Mouse (Mus musculus) embryonic facial prominence, embryonic 11.5 days (tissue): ENCODE results near the gene Fhad1. TPM values are rescaled to one million over a fixed set of nuclear protein-coding genes. Genes with fewer than 3 reads are reported as not detected.
A peak's percentile ranks its signal among the peaks of the same experiment; 100 is the strongest.

ENCODE experiments used
- ATAC-seq: fragments of 200-750 bp; cut with Nextera tagmentation; replicated peaks from 2 replicates; pipeline ENCODE4 v1.8.0; 2017; ENCODE audit warnings: low read depth; ENCODE audit not compliant: insufficient number of reproducible peaks, low FRiP score, low TSS enrichment
- DNase-seq: peaks from one replicate; pipeline ENCODE4 v3.0.0-alpha.2; 2015; ENCODE audit warnings: low spot score
- H3K27ac ChIP-seq: fragments of 300-500 bp; sonication (generic); replicated peaks from 2 replicates; pipeline ENCODE4 v1.5.1; 2014; ENCODE audit warnings: mild to moderate bottlenecking, low read depth, low read length, control low read depth
- H3K27me3 ChIP-seq: fragments of 300-500 bp; sonication (generic); 2 replicates; pipeline ENCODE4 v1.6.1; 2014; ENCODE audit warnings: mild to moderate bottlenecking, low read length, moderate library complexity, mixed read lengths; ENCODE audit not compliant: control insufficient read depth, insufficient read depth
- H3K36me3 ChIP-seq: fragments of 300-500 bp; sonication (generic); replicated peaks from 2 replicates; pipeline ENCODE4 v1.6.1; 2014; ENCODE audit warnings: low read depth, mild to moderate bottlenecking, low read length, moderate library complexity, mixed read lengths; ENCODE audit not compliant: control insufficient read depth, insufficient read depth
- H3K4me1 ChIP-seq: fragments of 300-500 bp; sonication (generic); 2 replicates; pipeline ENCODE4 v1.6.1; 2014; ENCODE audit warnings: low read length, mixed read lengths; ENCODE audit not compliant: control insufficient read depth, insufficient read depth
- H3K4me2 ChIP-seq: fragments of 300-500 bp; sonication (generic); 2 replicates; pipeline ENCODE4 v1.6.1; 2014; ENCODE audit warnings: low read depth, mild to moderate bottlenecking, control low read depth, low read length, moderate library complexity
- H3K4me3 ChIP-seq: fragments of 300-500 bp; sonication (generic); 2 replicates; pipeline ENCODE4 v1.5.1; 2014; ENCODE audit warnings: low read depth, low read length, control low read depth
- H3K9ac ChIP-seq: fragments of 300-500 bp; sonication (generic); replicated peaks from 2 replicates; pipeline ENCODE4 v1.6.1; 2014; ENCODE audit warnings: mild to moderate bottlenecking, control low read depth, low read length
- H3K9me3 ChIP-seq: fragments of 300-500 bp; sonication (generic); replicated peaks from 2 replicates; pipeline ENCODE4 v1.6.1; 2016; ENCODE audit warnings: mild to moderate bottlenecking, low read length, inconsistent platforms, mixed read lengths; ENCODE audit not compliant: control insufficient read depth
- WGBS: fragments of 180-500 bp; shearing (Covaris S2); extraction: QIAGEN DNeasy Blood & Tissue Kit; methylation state at CpG from one replicate; pipeline ENCODE4 v1.1.7; 2014; 5-methylcytosine and 5-hydroxymethylcytosine counted together
- polyA plus RNA-seq: library from polyadenylated mRNA; unstranded; fragments of >200 nt; fragmentation: Nextera tagmentation; extraction: Ambion mirVana; gene quantifications from 2 replicates; pipeline ENCODE4 v1.2.1, GENCODE M21; 2014

The Fhad1 gene
- polyA plus RNA-seq, 1 experiment from 2014 or later = 0.94 TPM

DNA sequence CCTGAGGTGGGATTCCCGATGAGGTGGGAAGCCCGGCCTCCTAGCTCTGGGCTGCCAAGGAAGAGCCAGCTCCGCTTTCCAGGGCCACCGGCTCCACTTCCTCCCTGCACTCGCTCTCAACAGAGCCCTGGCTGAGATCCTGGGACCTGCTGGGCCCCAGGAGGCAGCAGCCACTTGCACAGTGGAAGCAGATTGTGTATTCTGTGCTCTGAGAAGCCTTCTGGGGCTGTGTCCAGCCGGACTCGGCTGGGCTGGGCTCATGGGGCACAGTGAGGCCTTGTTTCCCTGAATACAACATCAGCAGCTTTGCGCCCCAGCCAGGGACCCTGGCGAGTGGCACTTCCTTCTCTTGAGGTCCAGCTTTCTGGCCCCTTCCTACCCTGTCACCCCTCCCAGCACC lies 143.0 kb downstream of the Fhad1 start:
- H3K36me3 ChIP-seq = no peaks in the 10 kb centered on the region
- no peak for DNase-seq
- WGBS = 54% methylated on average over 9 of the region's 9 CpGs
- H3K4me1 ChIP-seq = peaks cover 6% of the 10 kb centered on the region
- no peaks in the 10 kb centered on the region; the same call in 1 of the 2 replicates for H3K27me3 ChIP-seq
- no peak overlapping the region; the same call in 1 of the 2 replicates for H3K9ac ChIP-seq
- ATAC-seq = no peak
- H3K27ac ChIP-seq = no peak overlapping the region
- H3K4me2 ChIP-seq = no peak overlapping the region
- no peaks in the 10 kb centered on the region for H3K9me3 ChIP-seq
- no peak overlapping the region for H3K4me3 ChIP-seq

DNA sequence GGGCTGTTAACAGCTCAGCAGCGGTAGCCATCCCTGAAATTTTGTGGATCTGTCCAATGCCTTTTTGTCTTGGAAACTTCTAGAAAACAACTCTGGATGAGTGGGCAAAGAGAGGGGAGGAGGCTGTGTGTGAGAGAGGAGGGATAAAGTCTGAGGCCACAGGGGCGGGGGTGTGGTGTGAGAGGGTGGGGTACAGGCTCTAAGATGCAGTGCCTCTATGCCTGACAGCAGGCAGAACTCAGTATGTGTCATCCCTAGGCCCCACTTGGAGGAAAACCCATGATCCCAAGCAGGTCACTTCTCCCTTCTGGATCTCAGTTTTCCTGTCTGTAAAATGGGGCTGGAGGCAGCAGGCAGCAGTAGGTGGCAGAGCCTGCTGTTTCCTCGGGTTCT lies 143.6 kb downstream of the Fhad1 start:
- Histone ChIP-seq H3K9me3 (no peaks in the 10 kb centered on the region), H3K4me1 (peaks cover 6% of the 10 kb centered on the region), H3K27ac (no peak overlapping the region), H3K4me2 (no peak overlapping the region), H3K36me3 (no peaks in the 10 kb centered on the region), H3K27me3 (no peaks in the 10 kb centered on the region; the same call in 1 of the 2 replicates), H3K4me3 (no peak overlapping the region), H3K9ac (no peak overlapping the region)
- 92% methylated on average over 3 of the region's 3 CpGs for WGBS
- ATAC-seq = no peak
- no peak for DNase-seq

DNA sequence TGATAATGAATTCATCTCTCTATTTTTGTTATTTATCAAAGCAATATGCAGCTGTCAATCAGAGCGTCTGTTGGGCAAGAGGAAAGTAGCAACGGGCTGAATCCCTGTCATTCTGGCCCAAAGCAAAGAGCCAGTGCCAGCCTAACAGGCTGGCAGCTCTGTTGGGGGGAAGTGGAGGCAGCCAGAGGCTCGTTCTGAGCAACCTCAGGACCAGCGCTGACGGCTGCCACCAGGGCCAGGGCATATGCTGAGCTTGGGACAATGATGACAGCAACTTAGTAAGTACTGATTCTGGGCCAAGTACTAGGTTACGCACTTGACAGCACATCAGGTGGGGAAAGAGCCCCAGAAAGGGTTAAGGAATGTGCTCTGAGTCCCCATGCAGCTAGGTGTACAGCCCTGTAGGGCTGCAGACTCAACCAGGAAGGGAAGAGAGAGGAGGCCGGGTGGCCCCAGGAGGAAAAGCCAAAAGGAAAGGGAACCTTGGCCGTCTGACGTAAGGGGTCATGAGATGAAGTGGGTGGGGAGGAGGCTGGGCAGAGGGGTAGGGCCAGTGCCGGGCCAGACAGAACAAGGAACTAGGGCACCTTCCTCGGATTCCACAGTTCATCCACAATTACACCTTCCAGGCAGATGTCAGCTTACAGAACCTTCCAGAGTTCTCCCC lies 144.1 kb downstream of the Fhad1 start:
- H3K4me3 ChIP-seq = no peak overlapping the region
- no peak overlapping the region for H3K9ac ChIP-seq
- no peaks in the 10 kb centered on the region for H3K9me3 ChIP-seq
- 76% methylated on average over 11 of the region's 11 CpGs for WGBS
- no peak overlapping the region for H3K4me2 ChIP-seq
- no peak for ATAC-seq
- peaks cover 6% of the 10 kb centered on the region for H3K4me1 ChIP-seq
- H3K27me3 ChIP-seq = no peaks in the 10 kb centered on the region; the same call in 1 of the 2 replicates
- no peak for DNase-seq
- no peak overlapping the region for H3K27ac ChIP-seq
- H3K36me3 ChIP-seq = no peaks in the 10 kb centered on the region

DNA sequence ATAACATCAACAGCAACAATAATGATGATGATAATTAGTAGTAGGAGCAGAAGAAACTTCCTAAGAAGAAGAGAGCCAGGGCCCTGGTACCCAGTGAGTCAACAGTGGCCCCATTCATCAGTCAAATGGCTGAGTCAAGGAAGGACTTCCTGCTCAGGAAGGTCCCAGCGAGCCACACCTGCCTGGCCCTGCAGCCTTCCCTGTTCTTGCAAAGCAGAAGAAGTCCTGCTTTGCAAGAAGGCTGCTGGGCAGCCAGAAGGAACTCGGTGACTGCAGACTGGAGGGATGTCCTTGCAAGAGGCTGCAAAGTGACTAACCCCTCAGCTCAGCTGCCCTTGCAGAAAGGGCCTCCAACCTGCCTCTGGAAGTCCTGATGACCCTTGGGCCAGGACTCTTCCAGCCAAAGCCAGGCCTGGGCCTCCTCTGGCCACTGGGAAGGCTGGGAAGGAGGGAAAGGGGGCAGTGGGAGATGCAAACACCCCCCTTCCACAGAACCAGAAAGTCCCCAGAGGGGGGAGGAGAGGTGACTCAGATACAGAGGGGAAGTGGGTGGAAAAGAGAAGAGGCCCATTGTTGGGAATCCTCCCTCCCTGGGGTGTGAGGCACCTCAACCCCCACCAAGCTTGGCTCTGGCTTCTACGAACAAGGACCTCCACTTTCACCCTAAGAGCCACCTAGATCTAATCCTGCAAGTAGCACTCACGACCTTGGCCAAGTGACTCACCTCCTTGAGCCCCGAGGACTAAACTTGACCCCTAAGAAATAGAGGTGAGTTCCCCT lies 145.3 kb downstream of the Fhad1 start:
- no peak for ATAC-seq
- no peak for DNase-seq
- Histone ChIP-seq H3K4me3 (no peak overlapping the region), H3K9me3 (no peaks in the 10 kb centered on the region), H3K4me2 (no peak overlapping the region), H3K27ac (no peak overlapping the region), H3K27me3 (no peaks in the 10 kb centered on the region; the same call in 1 of the 2 replicates), H3K36me3 (no peaks in the 10 kb centered on the region; the same call in 1 of the 2 replicates), H3K4me1 (peaks cover 6% of the 10 kb centered on the region), H3K9ac (no peak overlapping the region)
- WGBS = 72% methylated on average over 5 of the region's 5 CpGs

DNA sequence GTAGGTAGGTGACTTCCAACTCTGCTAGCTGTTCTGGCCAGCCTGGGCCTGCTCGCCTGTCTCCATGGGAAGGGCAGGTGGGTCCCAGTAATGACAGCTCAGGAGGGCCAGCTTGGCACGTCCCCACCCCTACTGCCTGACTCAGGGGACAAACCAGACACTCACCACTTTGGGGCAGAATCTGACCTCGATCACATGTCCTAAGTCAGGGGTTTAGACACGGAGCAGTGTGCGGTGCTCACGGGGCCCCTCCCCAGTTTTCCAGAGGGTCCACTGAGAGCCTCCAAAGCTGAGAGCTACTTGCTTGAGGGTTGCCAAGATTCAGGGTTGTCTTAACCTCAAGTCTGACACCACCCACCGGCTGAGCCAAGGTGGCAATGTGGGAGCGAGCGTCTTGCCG lies 146.8 kb downstream of the Fhad1 start:
- no peaks in the 10 kb centered on the region for H3K27me3 ChIP-seq
- H3K4me2 ChIP-seq = no peak overlapping the region
- DNase-seq (no peak), ATAC-seq (no peak)
- H3K27ac ChIP-seq = no peak overlapping the region
- H3K4me3 ChIP-seq = no peak overlapping the region
- peaks cover 6% of the 10 kb centered on the region for H3K4me1 ChIP-seq
- no peaks in the 10 kb centered on the region for H3K9me3 ChIP-seq
- no peaks in the 10 kb centered on the region; the same call in 1 of the 2 replicates for H3K36me3 ChIP-seq
- no peak overlapping the region for H3K9ac ChIP-seq
- 85% methylated on average over 10 of the region's 10 CpGs for WGBS

DNA sequence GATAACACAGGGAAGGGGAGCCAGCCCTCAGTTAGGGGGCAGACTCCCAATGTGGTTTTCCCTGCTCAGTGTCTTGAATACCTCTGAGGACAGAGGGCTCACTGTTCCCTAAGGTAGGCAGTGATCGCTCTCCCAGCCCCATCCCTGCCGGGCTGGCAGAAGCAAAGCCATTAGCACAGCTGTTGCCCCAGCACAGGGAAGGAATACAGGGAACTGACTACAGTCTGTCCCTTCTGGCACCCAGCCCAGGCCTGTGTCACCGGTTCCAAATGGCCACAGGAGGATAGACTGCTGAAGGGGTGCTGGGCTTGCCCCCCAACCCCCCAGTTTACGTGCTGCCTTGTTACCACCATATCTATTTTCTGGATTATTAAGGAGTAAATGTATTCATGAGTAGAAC lies 147.4 kb downstream of the Fhad1 start:
- Histone ChIP-seq H3K4me2 (no peak overlapping the region), H3K4me1 (peaks cover 6% of the 10 kb centered on the region), H3K27ac (0 out of 2 replicates have a peak overlapping the region, but pooled peaks have one; percentile 13), H3K27me3 (no peaks in the 10 kb centered on the region), H3K9me3 (no peaks in the 10 kb centered on the region), H3K36me3 (no peaks in the 10 kb centered on the region; the same call in 1 of the 2 replicates), H3K4me3 (no peak overlapping the region), H3K9ac (no peak overlapping the region)
- DNase-seq (no peak), ATAC-seq (no peak)
- WGBS = 46% methylated on average over 4 of the region's 4 CpGs

DNA sequence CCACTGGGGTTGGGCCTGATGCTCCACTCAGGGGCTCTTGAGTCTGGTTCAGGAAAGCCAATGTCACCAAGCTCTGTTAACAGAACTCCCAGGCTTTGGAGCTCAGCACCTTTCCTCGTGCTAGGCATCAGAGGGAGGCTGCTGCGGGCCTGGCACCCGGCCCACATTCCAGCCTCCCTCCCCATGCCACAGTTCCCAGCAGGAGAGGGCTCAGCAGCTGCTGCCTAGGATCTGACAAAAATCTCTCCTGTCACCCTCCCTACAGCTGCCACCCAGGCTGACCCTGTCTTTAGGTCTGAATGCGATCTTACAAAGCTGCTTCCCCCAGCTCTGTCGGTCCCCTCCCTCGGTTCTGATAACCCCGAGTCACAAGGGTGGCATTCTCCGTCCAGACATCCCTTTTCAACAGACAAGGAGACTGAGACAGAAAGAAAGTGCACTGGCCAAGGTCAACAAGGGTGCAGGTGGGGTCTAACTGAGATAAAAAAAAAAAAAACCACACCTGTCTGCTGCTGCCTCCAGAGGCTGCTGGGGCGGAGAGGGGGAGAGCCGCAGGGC lies 147.9 kb downstream of the Fhad1 start:
- Histone ChIP-seq H3K9ac (no peak overlapping the region; the same call in 1 of the 2 replicates), H3K36me3 (no peaks in the 10 kb centered on the region; the same call in 1 of the 2 replicates), H3K4me2 (no peak overlapping the region), H3K4me1 (peaks cover 4% of the 10 kb centered on the region), H3K27ac (0 out of 2 replicates have a peak overlapping the region, but pooled peaks have one; percentile 13), H3K27me3 (no peaks in the 10 kb centered on the region), H3K4me3 (no peak overlapping the region), H3K9me3 (no peaks in the 10 kb centered on the region)
- WGBS = 33% methylated on average over 9 of the region's 10 CpGs
- no peak for DNase-seq
- no peak for ATAC-seq

DNA sequence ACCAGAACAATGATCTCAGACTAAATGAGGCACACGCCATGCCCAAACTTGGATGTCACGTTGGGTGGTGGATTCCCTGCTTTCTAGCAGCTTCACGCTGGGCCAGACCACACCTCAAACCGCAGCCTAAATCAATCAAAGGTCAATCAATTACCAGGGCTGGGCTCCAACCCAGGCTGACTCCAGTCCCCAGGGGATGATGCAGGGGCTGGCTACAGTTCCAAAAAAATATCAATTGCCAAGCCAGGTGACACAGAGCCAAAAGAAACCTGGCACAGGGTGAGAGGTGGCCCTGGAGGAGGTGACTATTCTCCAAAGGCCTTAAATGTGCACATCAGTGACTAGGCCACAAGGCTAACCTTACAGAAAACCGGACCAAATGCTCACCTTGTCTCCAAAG lies 149.3 kb downstream of the Fhad1 start:
- no peak overlapping the region for H3K4me3 ChIP-seq

More for the DNA sequence above, 149.3 kb downstream of the Fhad1 start:
- H3K9ac ChIP-seq = no peak overlapping the region
- H3K9me3 ChIP-seq = no peaks in the 10 kb centered on the region
- no peak for DNase-seq
- ATAC-seq = no peak
- WGBS = 89% methylated on average over 5 of the region's 5 CpGs
- peaks cover 3% of the 10 kb centered on the region for H3K4me1 ChIP-seq
- no peaks in the 10 kb centered on the region for H3K27me3 ChIP-seq
- no peak overlapping the region for H3K27ac ChIP-seq
- H3K36me3 ChIP-seq = no peaks in the 10 kb centered on the region; the same call in 1 of the 2 replicates
- H3K4me2 ChIP-seq = no peak overlapping the region
